In the genomic region with DNA sequence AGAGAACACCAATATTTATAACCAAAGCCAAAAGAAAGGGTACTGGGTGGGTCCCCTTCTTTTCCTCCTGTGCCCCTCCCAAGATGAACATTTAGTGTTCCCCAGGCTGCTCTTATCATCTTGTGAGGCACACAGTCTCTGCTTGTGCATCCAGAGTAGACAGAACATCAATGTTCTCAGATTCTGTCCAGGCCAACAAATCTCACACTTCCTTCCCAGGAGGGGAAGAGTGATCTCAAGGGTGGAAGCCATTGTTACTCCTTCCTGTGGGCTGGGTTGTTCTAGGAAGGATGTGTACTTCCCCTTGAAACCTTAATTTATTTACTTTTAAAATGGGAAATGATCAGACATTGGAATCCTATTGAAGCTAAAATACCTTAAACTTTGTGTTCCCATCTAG, we compare ENCODE assay signal across 25 mouse cellular contexts. TPM values are rescaled to one million over a fixed set of nuclear protein-coding genes. Genes with fewer than 3 reads are reported as not detected.
DNase-seq lines count a peak whose midpoint lies in the region; ATAC-seq lines count a peak whose summit lies in the region.
"Had no signal": no experiment of that assay in that cellular context is flagged by ENCODE, and none has a peak within 500 bp of the region (broad histone marks: within the 10 kb centered on the region; RNA-seq: fewer than 3 reads in every experiment).

No protein-coding gene starts in this region.

- DNase-seq in heart, adult 8-10 months (ENCODE audit: low spot score): peak; percentile 77
- DNase-seq in heart, postnatal 14 days: no peak
- peak; percentile 51 for DNase-seq in kidney, adult 9 months
- DNase-seq in kidney, postnatal 10 days: no peak
- no peak for DNase-seq in lung, postnatal 14 days
- DNase-seq in lung, postnatal 36 days: peak; percentile 69
- DNase-seq in left cerebral cortex, adult 11 months (ENCODE audit: low spot score): no peak
- DNase-seq: adrenal gland, adult 2 months; adrenal gland, postnatal 36 days; B cell, adult 2 months; cerebellum, adult 9-10 months; cerebellum, postnatal 36 days; gastrocnemius, postnatal 14 days; left cerebral cortex, postnatal 4 days; liver, embryonic 13.5 days; right cerebral cortex, postnatal 25 days had no signal

- H3K4me2 ChIP-seq in lung, embryonic 16.5 days (ENCODE audit: low read depth, low read length): no peak overlapping the region
- H3K4me2 ChIP-seq: forebrain, embryonic 13.5 days; kidney, embryonic 15.5 days; liver, embryonic 13.5 days; lung, embryonic 15.5 days; midbrain, embryonic 11.5 days; stomach, embryonic 15.5 days had no signal

- H3K9me3 ChIP-seq in lung, embryonic 16.5 days (ENCODE audit: control insufficient read depth, low read length): no peaks in the 10 kb centered on the region
- H3K9me3 ChIP-seq: forebrain, embryonic 13.5 days; kidney, embryonic 15.5 days; liver, embryonic 13.5 days; lung, embryonic 15.5 days; stomach, embryonic 15.5 days had no signal

- ATAC-seq in lung, embryonic 16.5 days (ENCODE audit: low read depth): 0 out of 2 replicates have a peak, but pooled peaks have one; percentile 15
- ATAC-seq: activated CD4-positive, CD25-positive, alpha-beta regulatory T cell, adult 4 months; forebrain, embryonic 13.5 days; hindbrain, embryonic 16.5 days; midbrain, embryonic 16.5 days had no signal

- no peak overlapping the region for H3K9ac ChIP-seq in lung, embryonic 16.5 days (ENCODE audit: low read length)
- H3K9ac ChIP-seq: forebrain, embryonic 13.5 days; kidney, embryonic 15.5 days; liver, embryonic 13.5 days; lung, embryonic 15.5 days; stomach, embryonic 15.5 days had no signal

- H3K36me3 ChIP-seq in lung, embryonic 16.5 days (ENCODE audit: control insufficient read depth, insufficient read depth, low read length): no peaks in the 10 kb centered on the region
- H3K36me3 ChIP-seq: kidney, embryonic 15.5 days; liver, embryonic 13.5 days; lung, embryonic 15.5 days; stomach, embryonic 15.5 days had no signal

- H3K4me1 ChIP-seq in lung, embryonic 16.5 days (replicated peaks; ENCODE audit: control insufficient read depth, insufficient read depth, low read length): 0 out of 2 replicates have a peak, but pooled peaks cover 2% of the 10 kb centered on the region
- H3K4me1 ChIP-seq: forebrain, embryonic 13.5 days; kidney, embryonic 15.5 days; liver, embryonic 13.5 days; lung, embryonic 15.5 days; stomach, embryonic 15.5 days had no signal

- no peak overlapping the region for H3K27ac ChIP-seq in lung, embryonic 16.5 days (ENCODE audit: low read length)
- H3K27ac ChIP-seq: forebrain, embryonic 13.5 days; kidney, embryonic 15.5 days; liver, embryonic 13.5 days; lung, embryonic 15.5 days; stomach, embryonic 15.5 days had no signal

- intact Hi-C loops in heart, postnatal 14 days (cut with DNase I): no loop called here

- no peak overlapping the region for H3K4me3 ChIP-seq in lung, embryonic 16.5 days (ENCODE audit: low read length)
- H3K4me3 ChIP-seq: forebrain, embryonic 13.5 days; kidney, embryonic 15.5 days; liver, embryonic 13.5 days; lung, embryonic 15.5 days; stomach, embryonic 15.5 days had no signal

- H3K27me3 ChIP-seq in lung, embryonic 16.5 days (ENCODE audit: control insufficient read depth, insufficient read depth, low read depth, low read length): no peaks in the 10 kb centered on the region
- H3K27me3 ChIP-seq: forebrain, embryonic 13.5 days; kidney, embryonic 15.5 days; liver, embryonic 13.5 days; lung, embryonic 15.5 days; stomach, embryonic 15.5 days had no signal

RNA-seq across cellular contexts. Expression of a gene that starts 39.7 kb away (rescaled TPM):
- 10 to 100 TPM; 21.9 to 36.3 (median 30.1) TPM for total RNA-seq in heart, adult 8-10 months (2022)
- 10 to 100 TPM; 44.2 to 47.2 TPM for total RNA-seq in heart, postnatal 14 days (2021)
- polyA plus RNA-seq in lung, embryonic 16.5 days (2015; fragmentation: Nextera tagmentation; extraction: Ambion mirVana): 25.1 TPM in 2 replicates

Comparison
In these comparisons a context has a peak if more than half of its experiments do, and no peak if none do; other contexts are left out.
1. DNase-seq: peak in heart, adult 8-10 months (single experiment), kidney, adult 9 months (single experiment) and lung, postnatal 36 days (single experiment); none in heart, postnatal 14 days (0 of 2), kidney, postnatal 10 days (single experiment), lung, postnatal 14 days (single experiment) and left cerebral cortex, adult 11 months (single experiment).